Mouse (Mus musculus): ENCODE results near the gene 4930579F01Rik. TPM values are rescaled to one million over a fixed set of nuclear protein-coding genes. Genes with fewer than 3 reads are reported as not detected.

Gene 4930579F01Rik
- polyA plus RNA-seq, 1 experiment, result not detected

DNA sequence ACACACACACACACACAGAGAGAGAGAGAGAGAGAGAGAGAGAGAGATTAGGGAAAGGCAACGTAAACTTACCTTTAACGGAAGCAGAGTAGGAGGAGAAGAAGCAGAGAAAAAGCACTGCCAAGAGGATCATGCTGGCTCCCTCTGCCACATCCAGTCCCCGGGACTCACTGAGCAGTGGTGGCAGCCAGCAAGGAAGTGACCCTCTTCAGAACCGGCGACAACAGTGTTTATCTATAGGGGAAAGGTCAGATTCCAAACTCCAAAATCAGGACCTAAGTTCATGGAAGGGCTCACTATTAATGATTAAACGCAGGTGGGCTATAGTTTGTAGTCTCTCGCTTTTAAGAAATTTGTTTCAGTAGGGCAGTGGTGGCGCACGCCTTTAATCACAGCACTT is 62.5 kb downstream of the 4930579F01Rik start:
- H3K27ac ChIP-seq (ENCODE audit: insufficient read depth, low read length), result no peak overlapping the region
- no peaks in the 10 kb centered on the region for H3K36me3 ChIP-seq (ENCODE audit: control insufficient read depth, insufficient read depth, low read length, poor library complexity, severe bottlenecking)
- no peaks in the 10 kb centered on the region for H3K9me3 ChIP-seq (replicated peaks; ENCODE audit: control insufficient read depth, insufficient read depth, low read length, poor library complexity, severe bottlenecking)
- H3K27me3 ChIP-seq (ENCODE audit: control insufficient read depth, insufficient read depth, low read length, poor library complexity, severe bottlenecking), result no peaks in the 10 kb centered on the region
- no peak for TF ChIP-seq CTCF (IDR thresholded peaks at IDR 0.05; ENCODE audit: low read depth, low read length)
- no peak for TF ChIP-seq EP300 (IDR thresholded peaks at IDR 0.05; ENCODE audit: insufficient read depth, low read depth, low read length)
- TF ChIP-seq POLR2A (IDR thresholded peaks at IDR 0.05; ENCODE audit: insufficient read depth, low read length), result no peak
- H3K4me1 ChIP-seq (ENCODE audit: control insufficient read depth, insufficient read depth, low read length), result no peaks in the 10 kb centered on the region
- no peak overlapping the region for H3K9ac ChIP-seq (ENCODE audit: low read depth, poor library complexity, severe bottlenecking)
- H3K4me3 ChIP-seq (ENCODE audit: low read depth, low read length), result no peak overlapping the region

DNA sequence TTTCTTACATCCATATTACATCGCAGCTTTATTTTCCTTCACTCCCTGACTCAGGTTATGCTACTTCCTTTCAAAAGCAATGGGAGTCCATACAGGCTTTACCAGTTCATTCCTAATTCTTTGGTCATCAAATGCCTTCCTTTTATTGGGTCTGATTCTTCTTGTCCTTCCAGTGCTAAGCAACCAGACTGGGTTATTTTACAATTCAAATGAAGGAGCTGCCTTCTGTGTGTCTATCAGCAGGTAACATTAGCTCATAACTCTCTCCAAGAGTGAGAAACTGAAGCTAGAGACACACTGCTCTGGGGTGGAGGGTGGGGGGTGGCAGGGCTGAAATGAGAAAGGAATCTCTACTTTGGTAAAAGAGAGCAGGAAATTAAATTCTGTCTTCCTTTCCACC is 62.9 kb downstream of the 4930579F01Rik start:
- TF ChIP-seq CTCF (IDR thresholded peaks at IDR 0.05; ENCODE audit: low read depth, low read length), result no peak
- TF ChIP-seq EP300 (IDR thresholded peaks at IDR 0.05; ENCODE audit: insufficient read depth, low read depth, low read length), result no peak
- TF ChIP-seq POLR2A (IDR thresholded peaks at IDR 0.05; ENCODE audit: insufficient read depth, low read length), result no peak

DNA sequence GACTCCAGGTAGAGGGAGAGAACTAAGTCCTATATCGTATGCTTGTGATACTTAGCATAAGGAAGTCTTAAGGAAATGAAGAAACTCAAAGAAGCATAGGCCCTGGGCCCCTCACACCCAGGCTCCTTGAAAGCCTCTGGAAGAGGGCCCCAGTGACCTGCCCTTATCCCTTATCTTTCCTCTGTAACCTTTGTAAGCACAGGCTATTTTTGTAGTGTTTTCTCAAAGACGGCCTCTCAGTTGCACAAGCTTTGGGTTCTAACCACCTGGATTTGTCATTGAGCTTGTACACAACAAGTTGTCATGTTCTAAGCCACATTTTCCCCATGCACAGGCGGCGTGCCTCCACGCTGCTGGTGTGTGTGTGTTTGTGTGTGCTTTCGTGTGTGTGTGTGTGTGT is 64.5 kb downstream of the 4930579F01Rik start:
- Histone ChIP-seq H3K4me3 (ENCODE audit: low read depth, low read length) (no peak overlapping the region), H3K36me3 (ENCODE audit: control insufficient read depth, insufficient read depth, low read length, poor library complexity, severe bottlenecking) (no peaks in the 10 kb centered on the region), H3K9me3 (replicated peaks; ENCODE audit: control insufficient read depth, insufficient read depth, low read length, poor library complexity, severe bottlenecking) (no peaks in the 10 kb centered on the region), H3K9ac (ENCODE audit: low read depth, poor library complexity, severe bottlenecking) (no peak overlapping the region), H3K4me1 (ENCODE audit: control insufficient read depth, insufficient read depth, low read length) (no peaks in the 10 kb centered on the region), H3K27me3 (ENCODE audit: control insufficient read depth, insufficient read depth, low read length, poor library complexity, severe bottlenecking) (no peaks in the 10 kb centered on the region), H3K27ac (ENCODE audit: insufficient read depth, low read length) (no peak overlapping the region)
- TF ChIP-seq POLR2A (IDR thresholded peaks at IDR 0.05; ENCODE audit: insufficient read depth, low read length), result no peak
- TF ChIP-seq EP300 (IDR thresholded peaks at IDR 0.05; ENCODE audit: insufficient read depth, low read depth, low read length), result no peak
- no peak for TF ChIP-seq CTCF (IDR thresholded peaks at IDR 0.05; ENCODE audit: low read depth, low read length)

More for the DNA sequence above, 62.9 kb downstream of the 4930579F01Rik start:
- no peak overlapping the region for H3K27ac ChIP-seq (ENCODE audit: insufficient read depth, low read length)
- H3K4me3 ChIP-seq (ENCODE audit: low read depth, low read length), result no peak overlapping the region
- no peaks in the 10 kb centered on the region for H3K36me3 ChIP-seq (ENCODE audit: control insufficient read depth, insufficient read depth, low read length, poor library complexity, severe bottlenecking)
- H3K4me1 ChIP-seq (ENCODE audit: control insufficient read depth, insufficient read depth, low read length), result no peaks in the 10 kb centered on the region
- no peaks in the 10 kb centered on the region for H3K27me3 ChIP-seq (ENCODE audit: control insufficient read depth, insufficient read depth, low read length, poor library complexity, severe bottlenecking)
- H3K9ac ChIP-seq (ENCODE audit: low read depth, poor library complexity, severe bottlenecking), result no peak overlapping the region
- H3K9me3 ChIP-seq (replicated peaks; ENCODE audit: control insufficient read depth, insufficient read depth, low read length, poor library complexity, severe bottlenecking), result no peaks in the 10 kb centered on the region

DNA sequence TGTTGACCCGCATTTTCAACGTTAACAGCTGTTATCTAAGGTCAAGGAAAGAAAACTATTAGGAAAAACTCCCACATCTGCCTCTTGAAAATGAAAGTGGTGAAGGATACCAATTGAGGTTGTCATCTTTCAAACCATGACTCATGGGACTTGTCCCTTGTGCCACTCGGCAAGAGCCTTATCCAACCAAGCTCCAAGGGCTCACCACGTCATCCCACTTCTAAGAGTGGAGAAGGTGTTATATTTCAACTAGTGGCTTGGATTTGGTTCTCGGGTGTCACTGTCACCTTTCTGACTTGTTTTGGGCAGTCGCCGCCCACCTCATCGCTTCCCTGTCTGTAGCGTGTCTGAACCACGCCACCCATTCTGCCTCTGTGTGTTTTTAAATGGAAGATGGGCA is 69.8 kb downstream of the 4930579F01Rik start:
- no peak overlapping the region for H3K4me3 ChIP-seq (ENCODE audit: low read depth, low read length)
- H3K9ac ChIP-seq (ENCODE audit: low read depth, poor library complexity, severe bottlenecking), result no peak overlapping the region
- no peaks in the 10 kb centered on the region for H3K4me1 ChIP-seq (ENCODE audit: control insufficient read depth, insufficient read depth, low read length)
- H3K27ac ChIP-seq (ENCODE audit: insufficient read depth, low read length), result no peak overlapping the region
- H3K36me3 ChIP-seq (ENCODE audit: control insufficient read depth, insufficient read depth, low read length, poor library complexity, severe bottlenecking), result no peaks in the 10 kb centered on the region
- H3K9me3 ChIP-seq (replicated peaks; ENCODE audit: control insufficient read depth, insufficient read depth, low read length, poor library complexity, severe bottlenecking), result no peaks in the 10 kb centered on the region
- TF ChIP-seq EP300 (IDR thresholded peaks at IDR 0.05; ENCODE audit: insufficient read depth, low read depth, low read length), result no peak
- no peak for TF ChIP-seq POLR2A (IDR thresholded peaks at IDR 0.05; ENCODE audit: insufficient read depth, low read length)
- TF ChIP-seq CTCF (IDR thresholded peaks at IDR 0.05; ENCODE audit: low read depth, low read length), result no peak
- H3K27me3 ChIP-seq (ENCODE audit: control insufficient read depth, insufficient read depth, low read length, poor library complexity, severe bottlenecking), result no peaks in the 10 kb centered on the region

DNA sequence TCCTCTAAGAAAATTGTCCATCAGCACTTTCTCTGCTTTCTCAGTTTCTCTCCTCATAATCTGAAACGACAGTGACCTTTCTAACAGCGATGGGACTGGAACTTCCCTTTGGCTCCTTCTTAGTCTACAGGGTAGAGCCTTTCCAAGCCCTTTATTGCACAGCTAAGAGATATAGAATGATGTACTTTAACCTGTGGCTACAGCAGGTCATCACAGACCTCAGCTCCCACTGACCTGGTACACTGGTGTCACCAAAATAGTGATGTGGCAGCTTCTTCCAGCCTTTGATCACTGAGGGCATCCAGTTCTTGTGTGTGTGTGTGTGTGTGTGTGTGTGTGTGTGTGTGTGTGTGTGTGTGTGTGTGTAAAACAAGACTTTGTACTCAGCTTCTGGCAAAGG is 72.2 kb downstream of the 4930579F01Rik start:
- Histone ChIP-seq H3K9me3 (replicated peaks; ENCODE audit: control insufficient read depth, insufficient read depth, low read length, poor library complexity, severe bottlenecking) (no peaks in the 10 kb centered on the region), H3K9ac (ENCODE audit: low read depth, poor library complexity, severe bottlenecking) (no peak overlapping the region), H3K4me1 (ENCODE audit: control insufficient read depth, insufficient read depth, low read length) (no peaks in the 10 kb centered on the region), H3K27me3 (ENCODE audit: control insufficient read depth, insufficient read depth, low read length, poor library complexity, severe bottlenecking) (no peaks in the 10 kb centered on the region), H3K36me3 (ENCODE audit: control insufficient read depth, insufficient read depth, low read length, poor library complexity, severe bottlenecking) (no peaks in the 10 kb centered on the region), H3K4me3 (ENCODE audit: low read depth, low read length) (no peak overlapping the region), H3K27ac (ENCODE audit: insufficient read depth, low read length) (no peak overlapping the region)
- TF ChIP-seq CTCF (IDR thresholded peaks at IDR 0.05; ENCODE audit: low read depth, low read length) (no peak), POLR2A (IDR thresholded peaks at IDR 0.05; ENCODE audit: insufficient read depth, low read length) (no peak), EP300 (IDR thresholded peaks at IDR 0.05; ENCODE audit: insufficient read depth, low read depth, low read length) (no peak)

DNA sequence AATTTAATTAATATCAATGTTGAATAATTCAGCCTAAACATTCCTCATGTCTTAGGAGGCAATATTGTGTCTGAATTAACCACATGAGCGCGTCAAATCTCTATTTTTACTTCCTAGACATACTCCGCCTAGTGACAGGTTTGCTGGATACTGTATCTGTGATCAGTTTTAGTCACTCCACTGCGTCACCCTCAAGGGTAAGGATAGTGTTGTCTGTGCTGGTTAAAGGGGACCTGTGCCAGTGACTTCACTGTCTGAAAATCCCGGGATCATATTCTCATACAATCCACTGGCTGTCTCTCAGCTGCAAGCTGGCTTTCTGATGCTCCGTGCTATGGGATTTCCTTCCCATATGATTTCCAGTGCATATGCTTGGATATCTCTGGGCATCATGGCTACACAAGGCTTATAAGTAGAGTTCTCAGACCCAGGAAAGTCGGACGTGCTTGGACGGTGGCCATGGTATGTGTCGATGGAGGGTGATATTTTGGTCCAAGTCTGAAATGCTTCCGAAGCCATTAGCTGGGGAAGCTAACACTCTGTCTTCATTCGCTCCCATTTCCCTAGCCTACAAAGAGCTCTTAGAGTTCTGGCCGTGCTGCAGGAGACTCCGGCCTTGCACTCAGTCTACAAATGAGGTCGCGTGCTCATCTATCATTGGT is 74.0 kb downstream of the 4930579F01Rik start:
- no peaks in the 10 kb centered on the region for H3K4me1 ChIP-seq (ENCODE audit: control insufficient read depth, insufficient read depth, low read length)
- TF ChIP-seq EP300 (IDR thresholded peaks at IDR 0.05; ENCODE audit: insufficient read depth, low read depth, low read length), result no peak
- no peak for TF ChIP-seq CTCF (IDR thresholded peaks at IDR 0.05; ENCODE audit: low read depth, low read length)
- TF ChIP-seq POLR2A (IDR thresholded peaks at IDR 0.05; ENCODE audit: insufficient read depth, low read length), result no peak

More for the DNA sequence above, 74.0 kb downstream of the 4930579F01Rik start:
- Histone ChIP-seq H3K9me3 (replicated peaks; ENCODE audit: control insufficient read depth, insufficient read depth, low read length, poor library complexity, severe bottlenecking) (no peaks in the 10 kb centered on the region), H3K27me3 (ENCODE audit: control insufficient read depth, insufficient read depth, low read length, poor library complexity, severe bottlenecking) (no peaks in the 10 kb centered on the region), H3K4me3 (ENCODE audit: low read depth, low read length) (no peak overlapping the region), H3K27ac (ENCODE audit: insufficient read depth, low read length) (no peak overlapping the region), H3K36me3 (ENCODE audit: control insufficient read depth, insufficient read depth, low read length, poor library complexity, severe bottlenecking) (no peaks in the 10 kb centered on the region), H3K9ac (ENCODE audit: low read depth, poor library complexity, severe bottlenecking) (no peak overlapping the region)

All from ES-Bruce4 (cell line).